Mouse (Mus musculus) midbrain, embryonic 11.5 days (tissue): Measurements from ENCODE around the gene Myl9. TPM values are rescaled to one million over a fixed set of nuclear protein-coding genes. Genes with fewer than 3 reads are reported as not detected.

Source experiments
- polyA plus RNA-seq: library from polyadenylated mRNA; unstranded; fragments of >200 nt; fragmentation: Nextera tagmentation; extraction: Ambion mirVana; gene quantifications from 2 replicates; pipeline ENCODE4 v1.2.1, GENCODE M21; 2014

Myl9 gene
- polyA plus RNA-seq, 1 experiment from 2014 or later: 118 TPM

Other genes with a start within 250 kb of the Myl9 start
- gene Aar2, start 227.8 kb upstream of the Myl9 start, polyA plus RNA-seq: 44.4 and 46.8 TPM in 2 replicates
- 127 and 136 TPM in 2 replicates for gene Dlgap4, start 161.7 kb upstream of the Myl9 start, polyA plus RNA-seq
- 81.2 and 88.6 TPM in 2 replicates for gene Tgif2, start 64.6 kb downstream of the Myl9 start, polyA plus RNA-seq
- gene 4930518I15Rik, start 82.5 kb downstream of the Myl9 start, polyA plus RNA-seq: 4.7 TPM in 2 replicates
- gene Rab5if, start 87.7 kb downstream of the Myl9 start, polyA plus RNA-seq: 196 and 205 TPM in 2 replicates
- 0.36 and 0.56 TPM in 2 replicates for gene Sla2, start 111.8 kb downstream of the Myl9 start, polyA plus RNA-seq
- gene Ndrg3, start 216.6 kb downstream of the Myl9 start, polyA plus RNA-seq: 48.1 and 48.2 TPM in 2 replicates
- gene Dsn1, start 231.7 kb downstream of the Myl9 start, polyA plus RNA-seq: 51.4 and 56.9 TPM in 2 replicates